Mouse (Mus musculus) fat pad, adult 2 months (tissue): Measurements from ENCODE around the gene Vipr2.

ENCODE experiments used
- DNase-seq: peaks from one replicate; pipeline ENCODE4 v3.0.0-alpha.2; 2011; ENCODE audit warnings: low read depth, low spot score; ENCODE audit errors: extremely low read depth

Vipr2 gene

GRCm38 (mm10) chr12:116096361-116096904 is 18.9 kb downstream of the Vipr2 start:
- no peak for DNase-seq

- no peak for DNase-seq
Observed at GRCm38 (mm10) chr12:116097166-116097565, 19.6 kb downstream of the Vipr2 start.

GRCm38 (mm10) chr12:116101945-116102344 is 24.4 kb downstream of the Vipr2 start:
- no peak for DNase-seq

- no peak for DNase-seq
Observed at GRCm38 (mm10) chr12:116109451-116110353, 32.2 kb downstream of the Vipr2 start.

GRCm38 (mm10) chr12:116111007-116111694 is 33.6 kb downstream of the Vipr2 start:
- DNase-seq, result no peak

- no peak for DNase-seq
Observed at GRCm38 (mm10) chr12:116115781-116116180, 38.3 kb downstream of the Vipr2 start.

GRCm38 (mm10) chr12:116116455-116116854 is 38.9 kb downstream of the Vipr2 start:
- no peak for DNase-seq

GRCm38 (mm10) chr12:116117352-116117929 is 39.9 kb downstream of the Vipr2 start:
- no peak for DNase-seq

GRCm38 (mm10) chr12:116119001-116119400 is 41.5 kb downstream of the Vipr2 start:
- DNase-seq, result no peak

GRCm38 (mm10) chr12:116123786-116124185 is 46.3 kb downstream of the Vipr2 start:
- no peak for DNase-seq

GRCm38 (mm10) chr12:116130936-116131335 is 53.4 kb downstream of the Vipr2 start:
- no peak for DNase-seq

GRCm38 (mm10) chr12:116132909-116133308 is 55.4 kb downstream of the Vipr2 start:
- DNase-seq, result no peak

GRCm38 (mm10) chr12:116135906-116136305 is 58.4 kb downstream of the Vipr2 start:
- no peak for DNase-seq

- DNase-seq, result no peak
Observed at GRCm38 (mm10) chr12:116138322-116139205, 61.0 kb downstream of the Vipr2 start.

- no peak for DNase-seq
Observed at GRCm38 (mm10) chr12:116140605-116141004, 63.1 kb downstream of the Vipr2 start.

GRCm38 (mm10) chr12:116141816-116142215 is 64.3 kb downstream of the Vipr2 start:
- DNase-seq, result no peak

GRCm38 (mm10) chr12:116142464-116142863 is 64.9 kb downstream of the Vipr2 start:
- DNase-seq, result no peak

GRCm38 (mm10) chr12:116145246-116145645 is 67.7 kb downstream of the Vipr2 start:
- no peak for DNase-seq

- DNase-seq, result no peak
Observed at GRCm38 (mm10) chr12:116145686-116146085, 68.2 kb downstream of the Vipr2 start.

- no peak for DNase-seq
Observed at GRCm38 (mm10) chr12:116146996-116147634, 69.6 kb downstream of the Vipr2 start.
